Mouse (Mus musculus) spleen, adult 2 months (tissue): ENCODE results near the gene Ipcef1.

Experiments
- CTCF ChIP-seq: fragments of 200-500 bp; IDR thresholded peaks from 2 replicates; pipeline ENCODE4 v1.5.1; 2011; ENCODE audit warnings: mild to moderate bottlenecking, inconsistent platforms; ENCODE audit not compliant: insufficient read depth, insufficient read length, insufficient replicate concordance; ENCODE audit errors: extremely low read depth
- POLR2A ChIP-seq: fragments of 200-500 bp; IDR thresholded peaks from 2 replicates; pipeline ENCODE4 v1.6.1; 2011; ENCODE audit warnings: low read depth, low read length, inconsistent platforms

DNA sequence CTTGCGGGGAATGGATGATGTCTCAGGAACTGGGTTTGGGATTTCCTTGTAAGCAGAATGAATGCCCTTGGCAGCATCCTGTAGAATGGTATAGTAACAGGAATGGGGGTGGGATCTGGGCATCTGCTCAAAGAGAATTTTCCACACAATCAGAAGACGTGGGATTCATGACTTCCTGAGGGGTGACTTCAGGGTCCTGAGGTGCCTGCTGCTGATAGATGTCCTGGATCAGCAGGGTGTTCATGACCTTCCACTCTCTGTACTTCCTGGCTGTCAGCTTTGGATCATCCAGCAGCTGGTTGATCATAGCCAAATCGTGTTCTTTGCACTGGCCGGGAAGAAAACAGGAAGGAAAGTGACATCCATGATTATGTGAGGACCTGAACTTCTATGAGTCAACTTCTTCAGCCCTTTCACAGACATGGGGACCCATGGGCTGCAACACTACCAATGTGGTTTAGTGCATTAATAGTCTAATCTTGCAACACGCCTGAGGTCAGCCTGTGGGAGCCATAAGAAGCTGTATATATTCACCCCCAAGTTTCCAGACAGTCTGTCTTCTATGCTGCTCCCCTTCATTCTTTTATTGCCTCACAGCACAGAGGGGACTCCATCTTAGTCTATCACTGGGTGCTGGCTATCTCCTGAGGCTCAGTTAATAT lies 161.8 kb downstream of the Ipcef1 start:
- TF ChIP-seq CTCF: no peak
- TF ChIP-seq POLR2A: no peak
